Mouse (Mus musculus): ENCODE data around the gene Atp5g3.
"Not testable (repeated sequence)": the region's sequence is repeated elsewhere in the genome, so short reads cannot be mapped to it uniquely, and the experiment has no call there.

The Atp5g3 gene

GRCm38 (mm10) chr2:73911175-73911700, at the start of gene Atp5g3:
Gene Atp5g3, minus strand, starts transcription at chr2:73911326.
- DNase-seq = peak; percentile 93 to 95

- DNase-seq = peak; percentile 20 to 34
Observed at GRCm38 (mm10) chr2:73958342-73958741, 47.2 kb upstream of the Atp5g3 start.

DNA sequence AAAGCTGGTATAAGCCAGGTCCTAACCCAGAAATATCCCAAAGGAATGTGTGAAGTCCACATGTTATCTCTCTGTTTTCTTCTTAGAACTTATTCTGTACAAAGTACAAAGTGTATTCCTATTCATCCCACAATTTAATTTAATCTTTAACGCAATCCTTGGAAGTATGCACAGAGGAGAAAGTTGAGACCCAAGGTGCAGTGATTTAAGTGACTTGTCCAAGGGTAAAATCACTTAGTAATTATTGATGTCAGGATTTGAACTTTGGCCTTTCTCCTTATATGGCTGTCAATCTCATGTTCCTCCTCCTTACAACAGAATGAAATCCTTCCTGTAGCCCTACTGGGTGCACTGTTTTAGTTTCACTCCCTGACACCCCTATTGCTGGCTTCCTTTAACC, 42.5 kb upstream of the Atp5g3 start:
- no peak for DNase-seq

DNA sequence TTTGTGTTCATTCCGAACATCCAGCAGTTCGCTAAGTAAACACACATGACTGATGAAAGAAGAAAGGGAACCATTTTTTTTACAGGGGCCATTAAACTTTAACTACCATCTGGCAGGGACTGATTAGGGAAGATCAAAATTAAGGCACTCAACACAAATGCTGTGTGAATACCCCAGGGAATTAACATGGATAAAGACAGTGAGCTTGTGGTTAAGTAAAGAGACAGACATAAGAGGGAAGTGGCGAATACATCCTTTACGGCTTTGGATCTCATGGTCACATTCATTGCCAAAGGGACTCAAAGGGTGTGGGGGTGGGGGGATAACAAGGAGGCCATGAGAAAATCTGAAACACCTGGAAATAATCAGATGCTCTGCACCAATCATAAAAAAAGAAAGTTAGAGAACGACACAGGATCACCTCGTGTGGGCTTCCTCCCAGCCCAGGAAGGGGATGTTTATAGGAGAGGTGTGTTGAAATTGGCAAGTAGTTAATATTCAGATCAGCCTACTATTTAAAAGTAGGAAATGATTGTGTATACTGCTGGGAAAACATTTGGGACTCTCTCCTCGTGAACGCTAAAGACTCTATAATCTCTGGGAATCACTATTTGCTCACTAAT, 41.6 kb upstream of the Atp5g3 start:
- no peak for DNase-seq

GRCm38 (mm10) chr2:73947360-73947759, 36.2 kb upstream of the Atp5g3 start:
- DNase-seq = no peak

GRCm38 (mm10) chr2:73943735-73944134, 32.6 kb upstream of the Atp5g3 start:
- no peak for DNase-seq

DNA sequence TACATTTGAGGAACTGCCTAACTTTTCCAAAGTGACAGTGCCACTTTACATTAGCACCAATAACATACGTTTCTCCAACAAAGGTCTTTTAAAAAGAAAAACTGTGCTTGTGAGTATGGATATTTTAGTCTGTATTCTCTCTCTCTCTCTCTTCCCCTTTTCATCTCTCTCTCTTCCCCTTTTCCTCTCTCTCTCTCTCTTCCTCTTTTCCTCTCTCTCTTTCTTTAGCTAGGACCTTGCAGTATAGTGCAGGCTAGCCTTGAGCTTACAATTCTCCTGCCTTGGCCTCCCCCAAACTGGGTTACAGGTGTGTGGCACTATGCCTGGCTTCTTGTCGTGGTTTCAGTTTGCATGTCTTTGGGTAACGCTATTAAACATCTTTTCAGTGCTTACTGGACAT, 31.7 kb upstream of the Atp5g3 start:
- no peak for DNase-seq

GRCm38 (mm10) chr2:73941281-73941680, 30.2 kb upstream of the Atp5g3 start:
- no peak for DNase-seq

DNA sequence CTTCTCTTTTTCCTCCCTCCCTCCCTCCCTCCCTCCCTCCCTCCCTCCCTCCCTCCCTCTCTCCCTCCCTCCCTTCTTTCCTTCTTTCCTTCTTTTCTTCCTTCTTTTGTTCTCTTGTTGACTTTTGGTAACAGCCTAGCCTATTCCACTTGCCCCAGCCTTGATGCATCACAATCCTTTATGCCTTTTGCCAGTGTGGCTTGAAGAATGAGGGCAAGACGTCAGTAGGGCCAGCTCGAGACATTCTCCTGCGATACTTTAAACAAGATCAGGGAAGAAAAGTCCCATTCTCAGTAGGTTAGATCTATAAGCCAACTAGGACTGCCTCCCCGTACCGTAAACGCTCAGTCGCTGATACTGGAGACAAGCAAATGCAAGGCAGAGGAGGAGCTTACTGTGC, 29.3 kb upstream of the Atp5g3 start:
- no peak for DNase-seq

DNA sequence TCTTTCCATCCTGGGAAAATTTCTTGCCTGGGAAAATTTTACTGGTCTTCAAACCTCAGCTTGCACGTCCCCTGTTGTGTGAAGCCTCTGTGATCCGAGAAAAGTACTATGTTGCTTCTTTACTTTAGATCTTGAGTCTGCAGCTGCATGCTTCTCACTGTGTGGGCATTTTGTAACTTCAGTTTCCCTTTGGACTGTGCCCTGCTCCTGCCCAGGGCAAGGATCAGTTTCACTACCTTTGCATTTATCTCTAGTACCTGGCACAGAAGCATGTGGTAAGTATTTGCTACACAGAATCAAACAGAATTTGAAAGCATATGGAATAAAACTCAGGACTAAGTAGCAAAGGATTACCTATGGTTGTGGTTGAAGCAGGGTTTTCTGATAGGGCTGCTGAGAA, 27.8 kb upstream of the Atp5g3 start:
- peak; percentile 58 to 74 for DNase-seq

- DNase-seq = no peak
Observed at GRCm38 (mm10) chr2:73932676-73933313, 21.7 kb upstream of the Atp5g3 start.

DNA sequence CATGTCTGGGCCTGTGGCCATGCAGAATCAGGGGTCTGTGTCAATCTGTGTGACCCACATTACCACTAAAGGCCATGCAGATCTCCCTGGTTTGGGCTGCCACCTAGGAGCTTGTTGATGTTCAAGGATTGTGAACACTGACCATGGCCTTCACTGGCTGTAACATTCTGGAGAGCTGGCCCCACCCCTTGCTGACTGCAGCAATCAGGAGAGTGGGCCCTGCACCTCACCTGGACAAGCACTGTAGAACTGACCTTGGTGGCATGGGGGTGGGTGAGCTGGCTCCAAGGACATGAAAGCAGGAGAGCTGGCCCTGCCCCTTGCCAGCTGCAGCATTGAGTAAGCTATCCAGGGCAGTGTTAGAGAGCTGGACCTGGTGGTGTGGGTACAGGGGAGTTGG, 16.6 kb upstream of the Atp5g3 start:
- DNase-seq = no peak

GRCm38 (mm10) chr2:73925539-73925938, 14.4 kb upstream of the Atp5g3 start:
- DNase-seq = no peak

DNA sequence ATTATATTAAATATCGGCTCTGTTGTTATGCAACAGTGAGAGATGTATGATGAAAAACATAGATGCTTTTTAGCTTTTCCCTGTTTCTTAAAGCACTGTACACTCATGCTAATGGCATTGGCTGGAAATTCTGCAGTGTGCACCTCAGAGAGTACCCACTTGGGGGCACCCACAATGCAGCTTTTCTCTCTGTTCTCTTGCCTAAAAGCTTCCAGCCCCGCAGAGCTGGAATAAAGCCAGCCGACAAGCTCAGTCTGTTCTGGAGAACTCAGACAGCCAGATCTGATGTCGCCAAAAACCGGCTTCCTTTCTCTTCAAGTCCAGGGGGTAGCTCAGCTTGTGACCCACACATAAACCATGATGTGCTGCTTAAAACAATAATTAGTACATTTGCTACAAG, 14.0 kb upstream of the Atp5g3 start:
- peak; percentile 83 to 92 for DNase-seq

- no peak for DNase-seq
Observed at GRCm38 (mm10) chr2:73919642-73920041, 8.5 kb upstream of the Atp5g3 start.

DNA sequence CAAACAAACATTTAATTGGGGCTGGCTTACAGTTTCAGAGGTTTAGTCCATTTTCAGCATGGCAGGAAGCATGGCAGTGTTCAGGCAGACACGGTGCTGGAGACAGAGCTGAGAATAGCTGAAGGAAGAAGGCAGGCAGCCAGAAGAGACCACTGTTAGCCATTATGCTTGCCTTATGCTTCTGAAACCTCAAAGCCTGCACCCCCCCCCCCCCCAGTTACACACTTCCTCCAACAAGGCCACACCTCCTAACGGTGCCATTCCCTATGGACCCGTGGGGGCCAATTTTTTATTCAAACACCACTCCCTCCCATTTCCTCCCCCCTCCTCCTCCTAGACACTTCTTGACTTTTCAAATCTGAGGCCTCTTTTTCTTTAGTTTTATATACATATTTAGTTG, 1.1 kb upstream of the Atp5g3 start:
- no peak for DNase-seq

DNA sequence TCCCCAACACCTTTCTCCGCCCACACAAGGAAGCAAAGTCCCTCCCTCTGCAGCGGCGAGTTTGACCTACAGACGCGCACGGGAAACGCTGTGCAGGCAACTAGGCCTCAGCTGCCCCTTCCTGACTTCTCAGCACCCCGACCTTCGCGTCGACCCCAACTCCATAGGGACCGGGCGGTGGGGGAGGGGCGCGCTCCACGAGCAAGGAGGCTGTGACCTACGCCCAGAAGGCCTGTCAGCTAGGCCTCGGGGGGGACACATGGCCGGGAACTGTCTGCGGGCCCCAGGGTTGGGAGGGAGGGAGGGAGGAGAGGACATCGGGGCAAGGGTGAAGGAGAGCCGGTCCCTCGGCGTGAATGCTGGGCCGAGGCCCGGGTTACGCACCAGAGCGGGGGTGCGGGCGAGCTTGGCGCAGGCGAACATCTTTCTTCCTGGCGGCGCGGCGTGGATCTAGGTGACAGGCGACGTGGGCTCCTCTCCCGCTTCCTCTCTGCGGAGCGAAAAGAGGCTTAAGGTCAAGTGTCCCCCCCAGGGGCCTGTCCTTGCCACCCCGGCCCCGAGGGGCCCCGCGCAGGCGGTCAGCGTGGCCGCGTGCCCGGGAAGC, 453 bp downstream of the Atp5g3 start:
- peak; percentile 60 to 78 for DNase-seq

DNA sequence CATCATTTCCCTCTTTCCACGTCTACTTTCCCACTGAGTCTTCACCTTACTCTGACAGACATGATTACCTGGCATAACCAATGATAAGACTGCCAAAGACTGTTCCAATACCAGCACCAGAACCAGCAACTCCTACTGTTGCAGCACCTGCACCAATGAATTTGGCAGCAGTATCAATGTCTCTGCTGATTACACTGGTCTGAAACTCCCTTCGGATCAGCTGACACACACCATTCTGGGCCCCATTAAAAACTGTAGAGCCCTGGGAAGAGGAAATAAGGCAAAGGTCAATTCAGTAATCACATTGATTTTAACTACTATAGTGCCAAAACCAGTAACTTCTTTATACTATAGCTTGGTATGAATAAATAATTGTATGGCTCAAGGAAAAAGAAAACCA, 2.0 kb downstream of the Atp5g3 start:
- DNase-seq = no peak

GRCm38 (mm10) chr2:73904679-73905078, 6.4 kb downstream of the Atp5g3 start:
- DNase-seq = not testable (repeated sequence)

- no peak for DNase-seq
Observed at GRCm38 (mm10) chr2:73903536-73903935, 7.6 kb downstream of the Atp5g3 start.

GRCm38 (mm10) chr2:73902328-73902727, 8.8 kb downstream of the Atp5g3 start:
- DNase-seq = not testable (repeated sequence)

- no peak for DNase-seq
Observed at GRCm38 (mm10) chr2:73901169-73901568, 10.0 kb downstream of the Atp5g3 start.

GRCm38 (mm10) chr2:73900364-73900763, 10.8 kb downstream of the Atp5g3 start:
- DNase-seq = no peak

- not testable (repeated sequence) for DNase-seq
Observed at GRCm38 (mm10) chr2:73896919-73897318, 14.2 kb downstream of the Atp5g3 start.
